Mouse (Mus musculus) intestine, embryonic 15.5 days (tissue): ENCODE data around the gene Ehd1. TPM values are rescaled to one million over a fixed set of nuclear protein-coding genes. Genes with fewer than 3 reads are reported as not detected.

Experiments
- ATAC-seq: fragments of 200-750 bp; cut with Nextera tagmentation; 2 replicates; pipeline ENCODE4 v1.8.0; 2017; ENCODE audit warnings: moderate TSS enrichment, moderate library complexity
- H3K27ac ChIP-seq: fragments of 300-500 bp; sonication (generic); 2 replicates; pipeline ENCODE4 v1.5.1; 2015; ENCODE audit warnings: mild to moderate bottlenecking, inconsistent platforms
- H3K27me3 ChIP-seq: fragments of 300-500 bp; sonication (generic); replicated peaks from 2 replicates; pipeline ENCODE4 v1.6.1; 2015; ENCODE audit warnings: inconsistent platforms
- H3K36me3 ChIP-seq: fragments of 300-500 bp; sonication (generic); 2 replicates; pipeline ENCODE4 v1.6.1; 2015; ENCODE audit warnings: inconsistent platforms
- H3K4me1 ChIP-seq: fragments of 300-500 bp; sonication (generic); replicated peaks from 2 replicates; pipeline ENCODE4 v1.6.1; 2015; ENCODE audit warnings: inconsistent platforms
- H3K4me2 ChIP-seq: fragments of 300-500 bp; sonication (generic); replicated peaks from 2 replicates; pipeline ENCODE4 v1.6.1; 2015; ENCODE audit warnings: mild to moderate bottlenecking, inconsistent platforms
- H3K4me3 ChIP-seq: fragments of 300-500 bp; sonication (generic); replicated peaks from 2 replicates; pipeline ENCODE4 v1.5.1; 2015; ENCODE audit warnings: inconsistent platforms
- H3K9ac ChIP-seq: fragments of 300-500 bp; sonication (generic); 2 replicates; pipeline ENCODE4 v1.6.1; 2015; ENCODE audit warnings: inconsistent platforms
- H3K9me3 ChIP-seq: fragments of 300-500 bp; sonication (generic); 2 replicates; pipeline ENCODE4 v1.6.1; 2016; ENCODE audit warnings: inconsistent platforms
- WGBS: fragments of 180-500 bp; shearing (Covaris S2); methylation state at CpG from one replicate; pipeline ENCODE4 v1.1.7; 2015; 5-methylcytosine and 5-hydroxymethylcytosine counted together
- polyA plus RNA-seq: library from polyadenylated mRNA; unstranded; fragments of >200 nt; fragmentation: Nextera tagmentation; extraction: Ambion mirVana; gene quantifications from 2 replicates; pipeline ENCODE4 v1.2.1, GENCODE M21; 2015

The Ehd1 gene
- polyA plus RNA-seq, 1 experiment from 2014 or later = 88.8 TPM

DNA sequence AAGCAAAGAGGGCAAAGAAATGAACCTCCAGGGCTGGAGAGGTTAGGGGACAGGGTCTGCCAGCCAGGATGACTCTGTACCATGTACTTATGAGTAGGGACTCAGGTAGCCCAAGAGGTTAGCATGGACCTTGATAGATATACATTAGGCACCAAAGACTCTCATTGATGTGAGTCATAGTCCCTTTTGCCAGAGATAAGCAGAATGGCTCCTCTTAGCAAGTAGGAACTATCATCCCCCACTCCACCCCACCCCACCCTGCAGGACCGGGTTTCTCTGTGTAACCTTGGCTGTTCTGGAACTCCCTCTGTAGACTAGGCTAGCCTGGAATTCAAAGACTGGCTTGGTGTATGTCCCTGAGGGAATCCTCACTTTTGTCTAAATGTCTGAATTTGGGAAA is 36.4 kb upstream of the Ehd1 start:
- Histone ChIP-seq H3K9me3 (no peaks in the 10 kb centered on the region), H3K4me2 (no peak overlapping the region), H3K9ac (no peak overlapping the region), H3K27me3 (no peaks in the 10 kb centered on the region), H3K4me1 (peaks cover 31% of the 10 kb centered on the region), H3K36me3 (0 out of 2 replicates have a peak, but pooled peaks cover 4% of the 10 kb centered on the region), H3K27ac (no peak overlapping the region; the same call in 1 of the 2 replicates), H3K4me3 (no peak overlapping the region)
- ATAC-seq = no peak
- 38% methylated on average over 1 of the region's 1 CpGs for WGBS

DNA sequence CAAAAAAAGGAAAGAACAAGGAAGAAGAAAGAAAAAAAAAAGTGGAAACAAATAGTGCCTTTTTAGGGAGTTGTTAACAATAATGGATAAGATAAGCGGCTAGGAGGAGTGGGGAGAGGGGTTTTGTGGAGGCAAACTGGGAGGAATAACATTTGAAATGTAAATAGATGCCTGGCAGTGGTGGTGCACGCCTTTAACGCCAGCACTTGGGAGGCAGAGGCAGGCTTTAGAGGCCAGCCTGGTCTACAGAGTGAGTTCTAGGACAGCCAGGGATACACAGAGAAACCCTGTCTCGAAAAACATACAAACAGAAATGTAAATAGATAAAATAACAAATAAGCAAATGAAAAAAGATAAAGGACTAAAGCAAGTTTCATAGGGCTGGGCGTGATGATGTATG is 35.8 kb upstream of the Ehd1 start:
- Histone ChIP-seq H3K4me2 (peak overlapping the region; percentile 36; the same call in 1 of the 2 replicates), H3K9ac (no peak overlapping the region), H3K4me1 (peaks cover 28% of the 10 kb centered on the region), H3K36me3 (peaks cover 7% of the 10 kb centered on the region), H3K27ac (0 out of 2 replicates have a peak overlapping the region, but pooled peaks have one; percentile 36), H3K4me3 (no peak overlapping the region), H3K9me3 (no peaks in the 10 kb centered on the region), H3K27me3 (no peaks in the 10 kb centered on the region)
- 28% methylated on average over 5 of the region's 5 CpGs for WGBS
- ATAC-seq = no peak

DNA sequence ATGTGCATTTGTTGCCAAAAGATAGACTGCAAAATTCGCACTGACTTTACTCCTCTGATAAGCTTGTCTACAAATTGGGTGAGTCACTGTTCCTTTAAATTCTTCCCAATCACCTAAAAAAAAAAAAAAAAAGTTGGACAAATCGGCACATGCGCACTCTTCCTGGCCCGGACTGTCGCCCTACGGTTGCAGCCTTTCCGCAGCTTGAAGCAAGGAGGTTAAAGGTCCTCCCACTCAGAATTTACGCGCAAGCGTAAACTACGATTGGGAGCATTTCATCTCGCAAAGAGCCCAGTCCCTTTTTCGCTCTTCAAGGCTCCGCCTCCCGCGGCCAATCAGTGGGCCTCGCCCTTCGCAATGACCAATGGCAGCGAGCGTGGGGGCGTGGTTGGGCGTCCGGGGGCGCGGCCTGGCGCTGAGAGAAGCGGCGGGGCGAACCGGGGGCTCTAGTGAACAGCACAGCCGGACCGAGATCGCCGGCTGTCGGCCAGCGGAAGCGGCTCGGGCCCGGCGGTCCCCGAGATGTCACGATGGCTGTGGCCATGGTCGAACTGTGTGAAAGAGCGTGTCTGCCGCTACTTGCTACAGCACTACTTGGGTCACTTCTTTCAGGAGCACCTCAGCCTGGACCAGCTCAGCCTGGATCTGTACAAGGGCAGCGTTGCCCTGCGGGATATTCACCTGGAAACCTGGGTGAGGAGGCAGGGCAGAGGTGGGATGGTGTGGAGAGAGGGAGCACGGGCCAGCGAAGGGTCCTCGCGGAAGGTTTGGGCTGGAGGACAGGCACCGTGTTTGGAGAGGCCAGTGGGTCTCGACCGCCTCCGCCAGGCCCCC is 35.0 kb upstream of the Ehd1 start, which contains the start of gene Atg2a:
Gene Atg2a, plus strand, starts transcription at position 395 of the 834 bp plus-strand sequence.
- Histone ChIP-seq H3K27me3 (no peaks in the 10 kb centered on the region), H3K9ac (peak within 1 kb of the TSS; percentile 92), H3K4me1 (peaks cover 25% of the 10 kb centered on the region), H3K36me3 (peaks cover 14% of the 10 kb centered on the region), H3K4me2 (peak within 1 kb of the TSS; percentile 91), H3K4me3 (peak within 1 kb of the TSS; percentile 74), H3K9me3 (no peaks in the 10 kb centered on the region), H3K27ac (peak within 1 kb of the TSS; percentile 81)
- WGBS = under 1% methylated on average over 55 of the region's 55 CpGs
- ATAC-seq = peak; percentile 95

DNA sequence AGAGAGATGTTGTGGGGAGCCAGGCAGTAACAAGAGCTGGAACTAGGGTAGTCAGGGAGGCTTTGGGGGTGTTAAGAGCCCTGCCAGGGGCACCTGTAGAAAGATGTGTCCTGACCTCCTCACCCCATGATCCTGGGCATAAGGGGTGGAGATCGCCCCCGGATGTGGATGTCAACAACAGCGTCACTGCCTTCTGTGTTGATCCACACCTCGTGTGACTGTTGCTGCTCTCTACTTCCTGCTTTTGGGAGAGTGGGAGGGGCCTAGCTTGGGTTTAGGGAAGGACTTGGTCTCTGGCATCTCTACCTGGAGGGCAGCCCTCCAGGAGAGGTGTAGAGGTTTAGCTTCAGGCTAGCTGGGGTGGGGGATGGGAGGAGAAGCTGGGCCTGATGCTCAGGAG is 34.2 kb upstream of the Ehd1 start:
- 0% methylated on average over 4 of the region's 4 CpGs for WGBS
- Histone ChIP-seq H3K27ac (peak overlapping the region; percentile 81; the same call in 1 of the 2 replicates), H3K36me3 (peaks cover 20% of the 10 kb centered on the region), H3K27me3 (no peaks in the 10 kb centered on the region), H3K4me1 (peaks cover 19% of the 10 kb centered on the region), H3K9me3 (no peaks in the 10 kb centered on the region), H3K4me2 (peak overlapping the region; percentile 91), H3K9ac (peak overlapping the region; percentile 92), H3K4me3 (peak overlapping the region; percentile 74)
- ATAC-seq = peak; percentile 19

DNA sequence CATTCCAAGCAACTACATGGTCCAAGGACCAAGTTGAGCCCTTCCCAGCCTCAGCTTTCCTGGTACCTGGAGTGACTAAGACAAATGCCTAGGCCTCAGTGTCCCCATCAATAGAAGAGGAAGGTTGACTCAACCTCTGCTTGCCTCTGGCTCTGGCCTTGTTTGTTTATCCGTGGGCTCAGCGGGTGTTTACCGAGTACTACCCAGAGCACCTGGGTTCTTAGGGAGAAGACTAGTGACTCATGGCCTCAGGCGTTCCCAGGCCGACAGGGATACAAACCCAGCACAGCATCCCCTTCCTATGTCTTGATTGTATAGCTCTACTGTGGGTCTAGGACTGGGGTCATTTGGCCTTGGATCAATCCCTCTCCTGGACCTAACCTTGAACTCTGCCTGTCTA is 33.3 kb upstream of the Ehd1 start:
- no peaks in the 10 kb centered on the region for H3K9me3 ChIP-seq
- no peaks in the 10 kb centered on the region for H3K27me3 ChIP-seq
- no peak overlapping the region for H3K27ac ChIP-seq
- peaks cover 19% of the 10 kb centered on the region for H3K4me1 ChIP-seq
- no peak for ATAC-seq
- peaks cover 25% of the 10 kb centered on the region for H3K36me3 ChIP-seq
- 0 out of 2 replicates have a peak overlapping the region, but pooled peaks have one; percentile 6 for H3K4me3 ChIP-seq
- no peak overlapping the region for H3K9ac ChIP-seq
- peak overlapping the region; percentile 91 for H3K4me2 ChIP-seq
- 75% methylated on average over 5 of the region's 5 CpGs for WGBS

DNA sequence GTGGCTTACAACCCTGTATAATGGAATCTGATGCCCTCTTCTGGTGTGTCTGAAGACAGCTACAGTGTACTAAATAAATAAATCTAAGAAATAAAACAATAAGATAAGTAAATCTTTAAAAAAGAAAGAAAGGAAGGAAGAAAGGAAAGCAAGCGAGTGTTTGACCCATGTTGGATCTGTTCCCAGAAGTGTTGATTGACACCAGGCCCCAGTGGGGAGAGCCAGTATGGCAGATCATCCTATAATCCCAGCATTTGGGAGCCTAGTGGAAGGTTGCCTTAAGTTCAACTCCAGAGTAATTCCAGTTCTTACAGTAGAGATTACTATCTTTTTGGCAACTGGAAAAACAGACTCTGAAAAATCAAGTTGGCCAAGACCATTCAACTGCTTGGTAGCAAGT is 30.7 kb upstream of the Ehd1 start:
- H3K36me3 ChIP-seq = peaks cover 32% of the 10 kb centered on the region
- no peaks in the 10 kb centered on the region for H3K9me3 ChIP-seq
- H3K4me3 ChIP-seq = no peak overlapping the region
- H3K27me3 ChIP-seq = no peaks in the 10 kb centered on the region
- 48% methylated on average over 1 of the region's 1 CpGs for WGBS
- H3K27ac ChIP-seq = no peak overlapping the region
- no peak for ATAC-seq
- no peak overlapping the region for H3K4me2 ChIP-seq
- peaks cover 13% of the 10 kb centered on the region for H3K4me1 ChIP-seq
- no peak overlapping the region for H3K9ac ChIP-seq

DNA sequence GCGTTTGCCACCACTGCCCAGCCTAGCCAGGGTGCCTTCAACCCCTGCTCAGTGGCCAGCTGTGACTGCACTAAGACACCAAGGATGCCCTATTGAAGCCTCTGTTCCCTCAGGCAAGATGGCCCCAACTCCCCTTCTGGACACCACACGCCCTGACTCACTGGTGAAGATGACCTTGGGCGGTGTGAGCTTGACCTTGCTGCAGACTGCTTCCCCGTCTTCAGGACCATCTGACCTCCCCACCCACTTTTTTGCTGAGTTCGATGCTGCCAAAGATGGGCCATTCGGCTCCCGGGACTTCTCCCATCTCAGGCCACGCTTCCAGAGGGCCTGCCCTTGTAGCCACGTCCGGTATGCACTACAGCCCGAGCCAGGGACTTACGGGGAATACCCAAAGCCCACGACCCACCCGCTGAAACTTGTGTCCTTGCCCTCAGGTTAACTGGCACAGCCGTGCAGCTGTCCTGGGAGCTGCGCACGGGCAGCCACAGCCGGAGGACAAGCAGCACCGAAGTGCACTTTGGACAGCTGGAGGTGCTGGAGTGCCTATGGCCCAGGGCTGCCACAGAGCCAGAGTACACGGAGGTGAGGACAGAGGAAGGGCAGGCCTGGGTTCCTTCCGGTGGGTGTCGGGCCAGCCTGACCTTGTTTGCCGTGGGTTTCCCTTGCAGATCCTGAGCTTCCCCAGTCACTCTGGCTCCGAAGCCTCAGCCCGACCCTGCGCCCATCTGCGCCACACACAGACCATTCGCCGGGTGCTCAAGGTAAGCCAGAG is 28.8 kb upstream of the Ehd1 start:
- Histone ChIP-seq H3K4me1 (peaks cover 8% of the 10 kb centered on the region; the same call in 1 of the 2 replicates), H3K9me3 (no peaks in the 10 kb centered on the region), H3K4me3 (no peak overlapping the region), H3K4me2 (no peak overlapping the region), H3K36me3 (peaks cover 46% of the 10 kb centered on the region), H3K9ac (no peak overlapping the region), H3K27ac (no peak overlapping the region), H3K27me3 (no peaks in the 10 kb centered on the region)
- no peak for ATAC-seq
- 93% methylated on average over 29 of the region's 29 CpGs for WGBS

DNA sequence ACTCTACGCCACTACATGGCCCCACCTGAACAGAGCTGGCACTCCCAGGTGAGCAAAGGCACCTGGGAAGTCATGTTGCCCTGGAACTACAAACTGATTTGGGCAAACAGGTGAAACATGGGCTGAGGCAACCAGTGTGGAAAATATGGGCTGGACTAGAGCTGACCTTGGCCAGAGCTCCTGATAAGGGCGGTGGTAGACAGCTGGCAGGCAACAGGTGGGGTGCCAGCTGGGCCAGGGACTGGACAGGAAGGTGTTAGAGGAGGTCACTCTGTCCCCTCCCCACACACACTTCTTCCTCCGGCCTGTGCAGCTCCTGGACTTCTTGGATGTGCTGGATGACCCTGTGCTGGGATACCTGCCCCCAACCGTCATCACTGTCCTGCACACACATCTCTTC is 23.5 kb upstream of the Ehd1 start:
- H3K4me1 ChIP-seq = no peaks in the 10 kb centered on the region
- WGBS = 89% methylated on average over 4 of the region's 4 CpGs
- H3K36me3 ChIP-seq = peaks cover 66% of the 10 kb centered on the region
- H3K4me2 ChIP-seq = no peak overlapping the region
- 0 out of 2 replicates have a peak, but pooled peaks have one; percentile 24 for ATAC-seq
- no peak overlapping the region for H3K4me3 ChIP-seq
- no peaks in the 10 kb centered on the region for H3K27me3 ChIP-seq
- no peak overlapping the region for H3K9ac ChIP-seq
- no peaks in the 10 kb centered on the region for H3K9me3 ChIP-seq
- H3K27ac ChIP-seq = no peak overlapping the region

DNA sequence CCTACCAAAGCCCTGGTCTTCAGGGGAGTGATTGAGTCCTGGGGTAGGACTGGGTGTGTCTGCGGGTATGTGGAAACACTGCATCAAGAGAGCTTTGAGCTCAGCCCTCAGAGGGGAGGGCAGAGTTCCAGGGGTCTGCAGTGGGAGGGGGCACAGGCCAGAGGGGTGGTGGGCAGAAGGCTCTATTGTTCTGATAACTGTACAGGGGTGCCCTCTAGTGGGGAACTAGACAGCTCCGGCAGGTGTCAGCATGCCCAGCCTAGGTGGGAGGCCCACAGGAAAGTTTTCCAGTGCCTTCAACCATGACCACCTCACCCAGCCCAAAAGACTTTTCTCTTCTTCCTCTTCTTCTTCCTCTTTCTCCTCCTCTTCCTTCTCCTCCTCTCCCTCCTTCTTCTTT is 16.1 kb upstream of the Ehd1 start:
- ATAC-seq = no peak
- Histone ChIP-seq H3K9ac (no peak overlapping the region), H3K4me3 (no peak overlapping the region), H3K36me3 (peaks cover 43% of the 10 kb centered on the region), H3K27me3 (no peaks in the 10 kb centered on the region), H3K27ac (no peak overlapping the region), H3K9me3 (no peaks in the 10 kb centered on the region), H3K4me2 (no peak overlapping the region), H3K4me1 (no peaks in the 10 kb centered on the region)
- WGBS = 74% methylated on average over 2 of the region's 2 CpGs

DNA sequence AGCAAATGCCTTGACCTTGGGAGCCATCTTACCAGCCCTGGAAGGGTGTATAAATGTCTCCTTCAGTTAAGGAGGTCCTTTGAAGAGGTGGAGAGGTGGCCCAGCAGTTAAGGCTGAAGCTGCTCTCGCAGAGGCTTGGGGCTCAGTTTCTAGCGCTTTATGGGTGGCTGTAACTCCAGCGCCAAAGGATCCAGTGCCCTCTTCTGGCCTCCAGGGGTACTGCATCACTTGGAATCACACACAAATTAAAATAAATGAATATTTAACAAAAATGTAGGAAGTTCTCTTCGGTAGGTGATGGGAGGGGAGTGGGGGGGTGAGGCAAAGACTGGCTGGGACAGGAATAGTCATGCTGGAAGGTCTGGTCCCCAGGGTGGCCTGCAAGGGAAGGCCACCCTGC is 15.6 kb upstream of the Ehd1 start:
- 78% methylated on average over 4 of the region's 4 CpGs for WGBS
- peaks cover 38% of the 10 kb centered on the region for H3K36me3 ChIP-seq

DNA sequence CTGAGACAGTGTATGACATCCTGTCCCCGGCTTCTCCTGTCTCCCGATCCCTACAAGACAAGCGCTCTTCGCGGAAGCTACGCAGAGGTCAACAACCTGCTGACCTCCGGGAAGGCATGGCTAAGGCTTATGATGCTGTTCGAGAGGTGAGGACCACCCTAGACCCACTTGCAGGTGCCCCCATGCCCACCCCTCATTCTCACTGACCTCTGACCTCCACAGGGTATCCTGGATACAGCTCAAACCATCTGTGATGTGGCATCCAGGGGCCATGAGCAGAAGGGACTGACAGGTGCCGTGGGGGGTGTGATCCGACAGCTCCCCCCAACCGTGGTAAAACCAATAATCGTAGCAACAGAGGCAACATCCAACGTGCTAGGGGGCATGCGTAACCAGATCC is 15.1 kb upstream of the Ehd1 start:
- H3K4me2 ChIP-seq = no peak overlapping the region
- no peak overlapping the region for H3K27ac ChIP-seq

More for the DNA sequence above, 15.6 kb upstream of the Ehd1 start:
- no peak overlapping the region for H3K4me2 ChIP-seq
- H3K4me1 ChIP-seq = no peaks in the 10 kb centered on the region
- no peak for ATAC-seq
- H3K4me3 ChIP-seq = no peak overlapping the region
- no peaks in the 10 kb centered on the region for H3K9me3 ChIP-seq
- H3K9ac ChIP-seq = no peak overlapping the region
- no peaks in the 10 kb centered on the region for H3K27me3 ChIP-seq
- H3K27ac ChIP-seq = no peak overlapping the region

DNA sequence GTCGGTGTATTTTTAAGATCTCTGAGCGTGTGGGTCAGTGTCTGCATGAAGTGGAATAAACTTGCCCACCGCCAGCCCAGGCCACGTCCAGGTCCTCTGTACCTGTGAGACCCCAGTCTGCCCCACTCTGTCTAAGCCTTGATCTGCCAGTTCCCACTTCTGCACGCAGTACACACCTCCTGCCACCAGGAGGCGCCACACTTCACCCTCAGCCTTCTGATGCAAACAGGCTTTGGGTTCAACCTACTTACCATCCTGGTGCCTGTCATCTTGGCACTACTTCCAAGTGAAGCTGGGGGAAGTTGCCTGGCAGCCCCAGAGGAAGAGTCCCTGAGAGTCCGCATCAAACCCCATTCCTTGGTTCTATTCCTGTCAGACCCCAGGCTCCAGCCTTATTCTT is 14.3 kb upstream of the Ehd1 start:
- H3K27ac ChIP-seq = peak overlapping the region; percentile 94
- H3K36me3 ChIP-seq = peaks cover 29% of the 10 kb centered on the region
- peak overlapping the region; percentile 43; the same call in 1 of the 2 replicates for H3K4me2 ChIP-seq
- H3K4me3 ChIP-seq = no peak overlapping the region
- no peak for ATAC-seq
- H3K9me3 ChIP-seq = no peaks in the 10 kb centered on the region
- no peaks in the 10 kb centered on the region for H3K27me3 ChIP-seq
- H3K9ac ChIP-seq = no peak overlapping the region
- H3K4me1 ChIP-seq = no peaks in the 10 kb centered on the region
- WGBS = 63% methylated on average over 7 of the region's 7 CpGs

More for the DNA sequence above, 15.1 kb upstream of the Ehd1 start:
- no peak overlapping the region for H3K9ac ChIP-seq
- H3K4me1 ChIP-seq = no peaks in the 10 kb centered on the region
- no peaks in the 10 kb centered on the region for H3K9me3 ChIP-seq
- H3K36me3 ChIP-seq = peaks cover 34% of the 10 kb centered on the region
- H3K27me3 ChIP-seq = no peaks in the 10 kb centered on the region
- 93% methylated on average over 14 of the region's 14 CpGs for WGBS
- H3K4me3 ChIP-seq = no peak overlapping the region
- ATAC-seq = no peak
